Mouse (Mus musculus) G1E (cell line): ENCODE data around the gene Fgd5. TPM values are rescaled to one million over a fixed set of nuclear protein-coding genes. Genes with fewer than 3 reads are reported as not detected.

Experiments used
- ATAC-seq: 2 replicates; pipeline ENCODE4 v1.8.0; 2016; ENCODE audit warnings: mild to moderate bottlenecking; ENCODE audit not compliant: insufficient number of reproducible peaks, poor library complexity, low FRiP score, severe bottlenecking; ENCODE audit errors: extremely low read depth
- DNase-seq: peaks from one replicate; pipeline ENCODE4 v3.0.0; 2012; ENCODE audit warnings: low spot score
- H3K27me3 ChIP-seq: 2 replicates; pipeline ENCODE4 v1.6.1; 2012; ENCODE audit warnings: mild to moderate bottlenecking, low read length, inconsistent platforms; ENCODE audit not compliant: insufficient read depth
- H3K36me3 ChIP-seq: replicated peaks from 2 replicates; pipeline ENCODE3; 2012; ENCODE audit warnings: mild to moderate bottlenecking, inconsistent platforms
- H3K4me1 ChIP-seq: 2 replicates; pipeline ENCODE4 v1.6.1; 2012; ENCODE audit warnings: low read depth, low read length, inconsistent platforms, mixed read lengths; ENCODE audit not compliant: insufficient read depth
- H3K4me3 ChIP-seq: 2 replicates; pipeline ENCODE4 v1.5.1; 2012; ENCODE audit warnings: low read depth, mild to moderate bottlenecking, inconsistent platforms, low read length, moderate library complexity, mixed read lengths
- H3K9me3 ChIP-seq: replicated peaks from 2 replicates; pipeline ENCODE4 v1.6.1; 2012; ENCODE audit warnings: inconsistent platforms
- CTCF ChIP-seq: IDR thresholded peaks from 2 replicates; pipeline ENCODE4 v1.5.1; 2012; ENCODE audit warnings: low read depth, low read length, inconsistent platforms, mixed read lengths
- GATA1 ChIP-seq: IDR thresholded peaks from 2 replicates; pipeline ENCODE4 v1.6.1; 2012; ENCODE audit warnings: borderline replicate concordance, low read length, inconsistent platforms, mixed read lengths
- GATA2 ChIP-seq: IDR thresholded peaks from 2 replicates; pipeline ENCODE4 v1.6.1; 2012; ENCODE audit warnings: low read depth, low read length, inconsistent platforms, borderline replicate concordance
- POLR2AphosphoS5 ChIP-seq: IDR thresholded peaks from 2 replicates; pipeline ENCODE4 v1.6.1; 2012; ENCODE audit warnings: low read depth, low read length, inconsistent platforms; ENCODE audit not compliant: insufficient replicate concordance
- TAL1 ChIP-seq: conservative IDR thresholded peaks from 2 replicates; pipeline ENCODE4 v1.6.1; 2012; ENCODE audit warnings: low read depth, low read length, inconsistent platforms, mixed read lengths
- polyA plus RNA-seq: library from polyadenylated mRNA; stranded (reverse); fragments of >175 nt; gene quantifications from 2 replicates; pipeline ENCODE4 v1.2.3, GENCODE M21; 2012
- total RNA-seq, 2 experiments: library from RNA; stranded (forward) in 1 of 2; stranded (reverse) in 1 of 2; fragments of 200-1000 nt in 1 of 2; fragments of >200 nt in 1 of 2; fragmentation: Nextera tagmentation in 1 of 2; gene quantifications; 2 replicates each; pipeline ENCODE4 v1.2.3; 2014 to 2017

Fgd5 gene
- total and polyA plus RNA-seq, 3 experiments = 0.01 to 0.68 (median 0.05) TPM

GRCm38 (mm10) chr6:91963429-91963828 lies 15.2 kb upstream of the Fgd5 start:
- Histone ChIP-seq H3K4me1 (no peaks in the 10 kb centered on the region), H3K9me3 (no peaks in the 10 kb centered on the region), H3K27me3 (peaks cover 4% of the 10 kb centered on the region), H3K4me3 (no peak overlapping the region), H3K36me3 (no peaks in the 10 kb centered on the region)
- ATAC-seq = no peak
- no peak for TF ChIP-seq GATA2
- TF ChIP-seq CTCF = no peak
- TF ChIP-seq POLR2AphosphoS5 = no peak
- TF ChIP-seq TAL1 = no peak
- no peak for TF ChIP-seq GATA1
- no peak for DNase-seq

- Histone ChIP-seq H3K4me1 (no peaks in the 10 kb centered on the region), H3K36me3 (no peaks in the 10 kb centered on the region), H3K27me3 (peaks cover 8% of the 10 kb centered on the region), H3K9me3 (no peaks in the 10 kb centered on the region), H3K4me3 (no peak overlapping the region)
- TF ChIP-seq GATA1 (no peak), TAL1 (no peak), POLR2AphosphoS5 (no peak), GATA2 (no peak), CTCF (no peak)
- DNase-seq (no peak), ATAC-seq (no peak)
Observed at GRCm38 (mm10) chr6:91965060-91965459, 13.6 kb upstream of the Fgd5 start.

GRCm38 (mm10) chr6:91966006-91966405 lies 12.7 kb upstream of the Fgd5 start:
- no peak for TF ChIP-seq CTCF
- no peak for TF ChIP-seq GATA2
- no peak for TF ChIP-seq TAL1
- TF ChIP-seq POLR2AphosphoS5 = no peak
- no peak for TF ChIP-seq GATA1
- ATAC-seq = no peak
- no peak for DNase-seq
- H3K36me3 ChIP-seq = no peaks in the 10 kb centered on the region
- no peak overlapping the region for H3K4me3 ChIP-seq
- H3K27me3 ChIP-seq = peaks cover 11% of the 10 kb centered on the region
- no peaks in the 10 kb centered on the region for H3K4me1 ChIP-seq
- H3K9me3 ChIP-seq = no peaks in the 10 kb centered on the region

GRCm38 (mm10) chr6:91972201-91972646 lies 6.5 kb upstream of the Fgd5 start:
- H3K4me3 ChIP-seq = no peak overlapping the region
- H3K36me3 ChIP-seq = no peaks in the 10 kb centered on the region
- H3K9me3 ChIP-seq = no peaks in the 10 kb centered on the region
- no peaks in the 10 kb centered on the region for H3K4me1 ChIP-seq
- TF ChIP-seq CTCF (no peak), GATA1 (no peak), TAL1 (no peak), POLR2AphosphoS5 (no peak), GATA2 (no peak)
- H3K27me3 ChIP-seq = peaks cover 14% of the 10 kb centered on the region; the same call in 1 of the 2 replicates
- no peak for DNase-seq
- ATAC-seq = no peak

GRCm38 (mm10) chr6:91973972-91974371 lies 4.7 kb upstream of the Fgd5 start:
- TF ChIP-seq CTCF (no peak), GATA2 (no peak), POLR2AphosphoS5 (no peak)
- Histone ChIP-seq H3K4me1 (no peaks in the 10 kb centered on the region), H3K27me3 (peaks cover 17% of the 10 kb centered on the region; the same call in 1 of the 2 replicates), H3K9me3 (no peaks in the 10 kb centered on the region), H3K36me3 (no peaks in the 10 kb centered on the region), H3K4me3 (no peak overlapping the region)
- no peak for ATAC-seq
- no peak for DNase-seq

- DNase-seq (no peak), ATAC-seq (no peak)
- Histone ChIP-seq H3K36me3 (no peaks in the 10 kb centered on the region), H3K9me3 (no peaks in the 10 kb centered on the region), H3K4me3 (no peak overlapping the region), H3K4me1 (no peaks in the 10 kb centered on the region), H3K27me3 (peaks cover 15% of the 10 kb centered on the region)
- TF ChIP-seq CTCF (no peak), GATA2 (no peak), TAL1 (no peak), GATA1 (no peak), POLR2AphosphoS5 (no peak)
Observed at GRCm38 (mm10) chr6:91979301-91979996, 771 bp downstream of the Fgd5 start.
